Mouse (Mus musculus): Measurements from ENCODE around the gene Srsf9. TPM values are rescaled to one million over a fixed set of nuclear protein-coding genes. Genes with fewer than 3 reads are reported as not detected.

The Srsf9 gene
- polyA plus RNA-seq, 1 experiment, result 38.0 TPM

- no peak overlapping the region for H3K27ac ChIP-seq (ENCODE audit: insufficient read depth, low read depth, low read length)
- 1% methylated on average over 53 of the region's 55 CpGs for WGBS
- H3K4me3 ChIP-seq (ENCODE audit: low read depth, low read length), result peak overlapping the region; percentile 81
- H3K36me3 ChIP-seq (ENCODE audit: control insufficient read depth, insufficient read depth, low read length), result peaks cover 15% of the 10 kb centered on the region
- no peaks in the 10 kb centered on the region for H3K27me3 ChIP-seq (ENCODE audit: control insufficient read depth, insufficient read depth, low read length)
- H3K4me1 ChIP-seq (ENCODE audit: control insufficient read depth, insufficient read depth, insufficient read length, low read length), result peaks cover 3% of the 10 kb centered on the region
- TF ChIP-seq POLR2A (IDR thresholded peaks at IDR 0.05; ENCODE audit: low read depth, low read length), result no peak
- no peak for TF ChIP-seq CTCF (IDR thresholded peaks at IDR 0.05; ENCODE audit: extremely low read depth, insufficient read length, insufficient replicate concordance, low read depth, low read length)
Observed at GRCm38 (mm10) chr5:115327610-115328548, 902 bp downstream of the Srsf9 start.

GRCm38 (mm10) chr5:115330955-115331354 is 4.0 kb downstream of the Srsf9 start:
- H3K27me3 ChIP-seq (ENCODE audit: control insufficient read depth, insufficient read depth, low read length), result no peaks in the 10 kb centered on the region
- H3K27ac ChIP-seq (ENCODE audit: insufficient read depth, low read depth, low read length), result no peak overlapping the region
- peaks cover 38% of the 10 kb centered on the region for H3K36me3 ChIP-seq (ENCODE audit: control insufficient read depth, insufficient read depth, low read length)
- no peak overlapping the region for H3K4me3 ChIP-seq (ENCODE audit: low read depth, low read length)
- 80% methylated on average over 9 of the region's 9 CpGs for WGBS
- TF ChIP-seq POLR2A (IDR thresholded peaks at IDR 0.05; ENCODE audit: low read depth, low read length), result no peak
- TF ChIP-seq CTCF (IDR thresholded peaks at IDR 0.05; ENCODE audit: extremely low read depth, insufficient read length, insufficient replicate concordance, low read depth, low read length), result no peak
- H3K4me1 ChIP-seq (ENCODE audit: control insufficient read depth, insufficient read depth, insufficient read length, low read length), result peaks cover 3% of the 10 kb centered on the region

- no peaks in the 10 kb centered on the region for H3K27me3 ChIP-seq (ENCODE audit: control insufficient read depth, insufficient read depth, low read length)
- peak overlapping the region; percentile 56; the same call in 1 of the 2 replicates for H3K27ac ChIP-seq (ENCODE audit: insufficient read depth, low read depth, low read length)
- H3K36me3 ChIP-seq (ENCODE audit: control insufficient read depth, insufficient read depth, low read length), result peaks cover 38% of the 10 kb centered on the region
- TF ChIP-seq POLR2A (IDR thresholded peaks at IDR 0.05; ENCODE audit: low read depth, low read length), result no peak
- no peak for TF ChIP-seq CTCF (IDR thresholded peaks at IDR 0.05; ENCODE audit: extremely low read depth, insufficient read length, insufficient replicate concordance, low read depth, low read length)
- H3K4me1 ChIP-seq (ENCODE audit: control insufficient read depth, insufficient read depth, insufficient read length, low read length), result no peaks in the 10 kb centered on the region
- no peak overlapping the region for H3K4me3 ChIP-seq (ENCODE audit: low read depth, low read length)
- WGBS, result 73% methylated on average over 3 of the region's 3 CpGs
Observed at GRCm38 (mm10) chr5:115333626-115334025, 6.6 kb downstream of the Srsf9 start.

GRCm38 (mm10) chr5:115340007-115340406 is 13.0 kb downstream of the Srsf9 start:
- 7% methylated on average over 7 of the region's 7 CpGs for WGBS
- 0 out of 2 replicates have a peak overlapping the region, but pooled peaks have one; percentile 2 for H3K4me3 ChIP-seq (ENCODE audit: low read depth, low read length)
- H3K27me3 ChIP-seq (ENCODE audit: control insufficient read depth, insufficient read depth, low read length), result no peaks in the 10 kb centered on the region
- peaks cover 5% of the 10 kb centered on the region; the same call in 1 of the 2 replicates for H3K4me1 ChIP-seq (ENCODE audit: control insufficient read depth, insufficient read depth, insufficient read length, low read length)
- TF ChIP-seq POLR2A (IDR thresholded peaks at IDR 0.05; ENCODE audit: low read depth, low read length), result no peak
- TF ChIP-seq CTCF (IDR thresholded peaks at IDR 0.05; ENCODE audit: extremely low read depth, insufficient read length, insufficient replicate concordance, low read depth, low read length), result no peak
- H3K36me3 ChIP-seq (ENCODE audit: control insufficient read depth, insufficient read depth, low read length), result peaks cover 25% of the 10 kb centered on the region
- H3K27ac ChIP-seq (ENCODE audit: insufficient read depth, low read depth, low read length), result no peak overlapping the region

- H3K27me3 ChIP-seq (ENCODE audit: control insufficient read depth, insufficient read depth, low read length), result no peaks in the 10 kb centered on the region
- H3K4me3 ChIP-seq (ENCODE audit: low read depth, low read length), result peak within 1 kb of the TSS; percentile 98
- H3K36me3 ChIP-seq (ENCODE audit: control insufficient read depth, insufficient read depth, low read length), result peaks cover 31% of the 10 kb centered on the region
- peaks cover 5% of the 10 kb centered on the region; the same call in 1 of the 2 replicates for H3K4me1 ChIP-seq (ENCODE audit: control insufficient read depth, insufficient read depth, insufficient read length, low read length)
- TF ChIP-seq CTCF (IDR thresholded peaks at IDR 0.05; ENCODE audit: extremely low read depth, insufficient read length, insufficient replicate concordance, low read depth, low read length) (no peak; the same call in 1 of the 2 replicates), POLR2A (IDR thresholded peaks at IDR 0.05; ENCODE audit: low read depth, low read length) (no peak; the same call in 1 of the 2 replicates)
- H3K27ac ChIP-seq (ENCODE audit: insufficient read depth, low read depth, low read length), result peak within 1 kb of the TSS; percentile 71
- under 1% methylated on average over 62 of the region's 62 CpGs for WGBS
Observed at GRCm38 (mm10) chr5:115340577-115341313, 13.8 kb downstream of the Srsf9 start, which contains the start of the genes Gatc and Triap1. Gene Gatc (minus strand): TSS chr5:115341178. Gene Triap1 (plus strand): TSS chr5:115341225.

GRCm38 (mm10) chr5:115341314-115342165 is 14.6 kb downstream of the Srsf9 start:
- Histone ChIP-seq H3K27me3 (ENCODE audit: control insufficient read depth, insufficient read depth, low read length) (no peaks in the 10 kb centered on the region), H3K4me3 (ENCODE audit: low read depth, low read length) (peak overlapping the region; percentile 98), H3K4me1 (ENCODE audit: control insufficient read depth, insufficient read depth, insufficient read length, low read length) (peaks cover 5% of the 10 kb centered on the region; the same call in 1 of the 2 replicates), H3K27ac (ENCODE audit: insufficient read depth, low read depth, low read length) (peak overlapping the region; percentile 60), H3K36me3 (ENCODE audit: control insufficient read depth, insufficient read depth, low read length) (peaks cover 33% of the 10 kb centered on the region)
- 5% methylated on average over 36 of the region's 36 CpGs for WGBS
- TF ChIP-seq POLR2A (IDR thresholded peaks at IDR 0.05; ENCODE audit: low read depth, low read length) (no peak), CTCF (IDR thresholded peaks at IDR 0.05; ENCODE audit: extremely low read depth, insufficient read length, insufficient replicate concordance, low read depth, low read length) (no peak)
